Mouse (Mus musculus) liver, embryonic 11.5 days (tissue): ENCODE measurements around the gene Eri3. TPM values are rescaled to one million over a fixed set of nuclear protein-coding genes. Genes with fewer than 3 reads are reported as not detected.

Source experiments
- ATAC-seq: fragments of 200-750 bp; cut with Nextera tagmentation; replicated peaks from 2 replicates; pipeline ENCODE4 v1.8.0; 2017; ENCODE audit warnings: moderate number of reproducible peaks, mild to moderate bottlenecking, moderate TSS enrichment, moderate library complexity; ENCODE audit not compliant: low FRiP score
- DNase-seq: peaks from one replicate; pipeline ENCODE4 v3.0.0-alpha.2; 2017; ENCODE audit warnings: low spot score
- H3K27ac ChIP-seq: fragments of 300-500 bp; sonication (generic); 2 replicates; pipeline ENCODE4 v1.5.1; 2014; ENCODE audit warnings: mild to moderate bottlenecking, low read depth, low read length, control low read depth
- H3K27me3 ChIP-seq: fragments of 300-500 bp; sonication (generic); replicated peaks from 2 replicates; pipeline ENCODE4 v1.6.1; 2014; ENCODE audit warnings: low read length, mixed read lengths; ENCODE audit not compliant: control insufficient read depth, insufficient read depth
- H3K36me3 ChIP-seq: fragments of 300-500 bp; sonication (generic); 2 replicates; pipeline ENCODE4 v1.6.1; 2014; ENCODE audit warnings: mild to moderate bottlenecking, low read length, moderate library complexity, mixed read lengths; ENCODE audit not compliant: control insufficient read depth, insufficient read depth
- H3K4me1 ChIP-seq: fragments of 300-500 bp; sonication (generic); replicated peaks from 2 replicates; pipeline ENCODE4 v1.6.1; 2014; ENCODE audit warnings: low read length, mixed read lengths; ENCODE audit not compliant: control insufficient read depth, insufficient read depth
- H3K4me2 ChIP-seq: fragments of 300-500 bp; sonication (generic); 2 replicates; pipeline ENCODE4 v1.6.1; 2014; ENCODE audit warnings: mild to moderate bottlenecking, control low read depth, moderate library complexity
- H3K4me3 ChIP-seq: fragments of 300-500 bp; sonication (generic); 2 replicates; pipeline ENCODE4 v1.5.1; 2014; ENCODE audit warnings: low read depth, low read length, control low read depth
- H3K9ac ChIP-seq: fragments of 300-500 bp; sonication (generic); 2 replicates; pipeline ENCODE4 v1.6.1; 2014; ENCODE audit warnings: low read depth, low read length, control low read depth
- H3K9me3 ChIP-seq: fragments of 300-500 bp; sonication (generic); 2 replicates; pipeline ENCODE4 v1.6.1; 2016; ENCODE audit warnings: low read length, inconsistent platforms, mixed read lengths; ENCODE audit not compliant: control insufficient read depth
- WGBS: fragments of 180-500 bp; shearing (Covaris S2); extraction: QIAGEN DNeasy Blood & Tissue Kit; methylation state at CpG from one replicate; pipeline ENCODE4 v1.1.7; 2014; 5-methylcytosine and 5-hydroxymethylcytosine counted together
- polyA plus RNA-seq: library from polyadenylated mRNA; unstranded; fragments of >200 nt; fragmentation: Nextera tagmentation; extraction: Ambion mirVana; gene quantifications from 2 replicates; pipeline ENCODE4 v1.2.1, GENCODE M21; 2014

The Eri3 gene
- polyA plus RNA-seq, 1 experiment from 2014 or later: 89.9 TPM

DNA sequence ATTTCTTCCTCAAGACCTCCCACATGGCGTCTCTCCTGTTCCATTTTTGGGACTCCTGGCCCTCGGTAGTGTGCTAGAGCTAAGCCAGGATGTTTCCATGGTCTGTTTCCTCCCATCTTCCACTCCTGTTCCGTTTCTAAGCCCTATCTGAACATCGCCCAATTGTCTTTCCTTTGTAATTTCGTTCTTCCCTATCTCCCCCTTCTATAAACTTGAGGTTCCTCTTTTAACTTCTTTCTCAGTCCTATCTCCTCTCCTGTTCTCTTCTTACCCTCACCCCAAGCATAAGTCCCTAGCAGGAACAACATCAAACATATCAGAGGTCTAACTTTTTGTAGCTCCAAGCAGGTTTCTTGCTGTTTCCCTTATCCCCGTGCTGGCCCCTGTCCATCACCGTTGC is 13.2 kb upstream of the Eri3 start:
- ATAC-seq (no peak), DNase-seq (no peak)
- Histone ChIP-seq H3K27ac (no peak overlapping the region), H3K4me1 (no peaks in the 10 kb centered on the region), H3K4me2 (no peak overlapping the region), H3K9me3 (no peaks in the 10 kb centered on the region), H3K36me3 (no peaks in the 10 kb centered on the region), H3K27me3 (no peaks in the 10 kb centered on the region), H3K4me3 (no peak overlapping the region), H3K9ac (no peak overlapping the region)
- 50% methylated on average over 7 of the region's 7 CpGs for WGBS

DNA sequence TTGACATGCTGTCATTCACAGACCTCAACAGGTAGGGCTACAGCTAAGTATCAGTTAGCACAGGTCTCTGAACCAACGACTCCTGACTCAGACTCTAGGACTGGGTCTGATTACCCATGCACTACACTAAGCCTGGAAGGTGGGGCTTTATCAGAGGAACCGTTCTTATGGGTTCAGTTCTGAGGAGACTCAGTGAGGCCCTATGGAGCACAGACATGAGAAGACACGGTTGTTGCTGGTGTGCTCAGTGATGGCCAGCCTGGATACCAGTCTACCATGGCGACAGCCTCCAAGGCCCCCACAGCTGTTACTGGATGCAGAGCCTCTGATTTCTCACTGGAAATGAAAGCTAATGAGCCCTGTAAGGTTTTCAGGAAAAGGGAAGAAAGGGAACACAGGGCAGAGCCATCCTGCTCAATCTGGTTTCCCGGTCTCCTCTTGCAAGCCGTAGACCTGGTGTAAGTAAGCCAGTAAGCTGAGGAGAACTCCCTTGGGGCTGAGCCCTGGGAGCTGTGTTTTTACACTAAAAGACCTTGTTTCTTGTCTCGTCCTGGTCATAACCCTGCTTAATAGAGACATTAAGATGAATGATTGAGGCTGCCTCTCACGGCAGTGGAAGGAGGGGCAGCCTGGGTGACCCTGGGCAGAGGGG is 10.7 kb upstream of the Eri3 start:
- Histone ChIP-seq H3K36me3 (no peaks in the 10 kb centered on the region), H3K4me3 (no peak overlapping the region), H3K27me3 (no peaks in the 10 kb centered on the region), H3K4me2 (no peak overlapping the region), H3K9me3 (no peaks in the 10 kb centered on the region), H3K4me1 (no peaks in the 10 kb centered on the region), H3K9ac (no peak overlapping the region), H3K27ac (no peak overlapping the region)
- DNase-seq (no peak), ATAC-seq (no peak)
- 74% methylated on average over 8 of the region's 8 CpGs for WGBS

DNA sequence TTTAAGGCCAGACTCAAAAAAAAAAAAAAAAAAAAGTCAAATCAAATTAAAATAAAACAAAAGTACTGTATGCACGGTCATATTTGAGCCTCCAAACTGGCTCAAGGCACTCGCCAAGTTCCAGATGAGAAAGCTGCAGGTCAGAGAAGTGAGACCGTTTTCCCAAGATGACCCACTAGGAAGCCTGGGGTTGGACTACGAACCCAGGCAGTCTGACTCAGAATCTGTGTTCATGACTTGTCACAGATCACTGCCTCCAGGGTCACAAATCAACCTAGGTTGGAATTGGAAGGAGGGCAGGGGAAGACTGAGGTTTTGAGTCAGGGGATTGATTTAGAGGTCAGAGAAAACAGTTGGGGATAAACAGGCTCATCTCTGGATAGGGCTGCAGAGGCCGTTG is 9.6 kb upstream of the Eri3 start:
- Histone ChIP-seq H3K4me2 (no peak overlapping the region), H3K27me3 (no peaks in the 10 kb centered on the region), H3K36me3 (no peaks in the 10 kb centered on the region), H3K9ac (no peak overlapping the region), H3K27ac (no peak overlapping the region), H3K4me1 (no peaks in the 10 kb centered on the region), H3K4me3 (no peak overlapping the region), H3K9me3 (no peaks in the 10 kb centered on the region)
- ATAC-seq (no peak), DNase-seq (no peak)
- WGBS: 78% methylated on average over 5 of the region's 5 CpGs

DNA sequence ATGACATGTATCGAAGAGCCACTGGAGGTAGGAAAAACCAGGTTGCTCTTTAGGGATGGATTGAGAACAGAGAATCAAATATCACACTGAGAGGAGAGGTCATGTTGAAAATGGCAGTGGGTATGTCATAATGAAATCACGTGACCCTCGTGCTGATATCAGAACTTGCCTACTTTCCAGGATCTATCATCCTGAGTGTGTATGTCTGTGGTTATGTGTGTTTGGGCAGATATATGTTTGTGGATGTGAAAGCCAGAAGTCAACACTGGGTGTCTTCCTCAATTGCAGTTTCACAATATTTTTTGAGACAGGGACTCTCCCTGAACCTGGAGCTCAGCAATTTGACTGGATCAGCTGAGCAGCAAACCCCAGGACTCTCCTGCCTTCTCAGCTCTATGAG is 4.7 kb upstream of the Eri3 start:
- DNase-seq: no peak
- 68% methylated on average over 3 of the region's 3 CpGs for WGBS
- Histone ChIP-seq H3K27ac (no peak overlapping the region), H3K4me3 (no peak overlapping the region), H3K9me3 (no peaks in the 10 kb centered on the region), H3K4me2 (no peak overlapping the region), H3K36me3 (no peaks in the 10 kb centered on the region), H3K9ac (no peak overlapping the region), H3K4me1 (peaks cover under 1% of the 10 kb centered on the region; the same call in 1 of the 2 replicates), H3K27me3 (no peaks in the 10 kb centered on the region)
- ATAC-seq: no peak

DNA sequence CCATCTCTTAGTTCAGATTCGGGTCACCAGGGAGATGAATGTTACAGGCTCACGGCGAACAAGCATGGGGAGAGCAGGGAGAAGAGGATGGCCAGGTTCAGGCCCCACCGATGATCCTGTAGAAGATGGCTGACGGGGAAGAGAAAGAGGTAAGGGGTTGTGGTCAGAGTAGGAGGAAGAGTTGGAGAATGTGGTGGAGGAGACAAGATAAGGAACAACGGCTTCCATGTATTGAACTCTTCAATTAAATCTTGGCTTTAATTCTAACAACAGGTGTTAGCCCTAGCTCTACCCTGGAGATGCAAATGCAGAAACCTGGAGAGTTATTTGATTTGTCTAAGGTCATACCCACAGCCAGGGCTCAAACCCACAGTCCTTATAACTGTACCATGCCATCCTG is 3.5 kb upstream of the Eri3 start:
- H3K9ac ChIP-seq: no peak overlapping the region

DNA sequence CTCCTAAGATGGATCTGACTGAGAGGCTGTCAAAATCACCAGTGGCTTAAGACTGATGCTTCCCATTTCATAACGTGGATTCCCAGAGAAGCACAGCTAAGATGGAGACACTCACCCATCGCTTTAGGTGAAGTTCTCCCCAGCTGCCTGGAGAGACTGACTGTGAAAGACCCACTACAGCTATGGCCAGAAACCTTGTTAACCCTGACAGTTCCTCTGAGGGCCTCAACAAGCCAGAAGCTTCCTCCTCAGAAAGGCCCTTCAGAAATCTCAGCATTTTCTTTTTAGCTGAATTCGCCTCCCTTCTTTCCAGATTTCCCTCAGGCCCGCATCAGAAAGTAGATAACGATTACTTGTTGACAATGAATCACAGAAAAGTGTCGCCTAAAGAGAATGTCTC is 589 bp upstream of the Eri3 start:
- no peak overlapping the region for H3K27ac ChIP-seq
- H3K36me3 ChIP-seq: no peaks in the 10 kb centered on the region
- DNase-seq: no peak
- peaks cover 13% of the 10 kb centered on the region for H3K4me1 ChIP-seq
- H3K4me2 ChIP-seq: peak overlapping the region; percentile 41
- no peaks in the 10 kb centered on the region for H3K9me3 ChIP-seq
- no peak overlapping the region for H3K9ac ChIP-seq
- H3K27me3 ChIP-seq: no peaks in the 10 kb centered on the region
- 40% methylated on average over 6 of the region's 6 CpGs for WGBS
- H3K4me3 ChIP-seq: no peak overlapping the region
- ATAC-seq: no peak

More for the DNA sequence above, 3.5 kb upstream of the Eri3 start:
- DNase-seq: no peak
- no peak for ATAC-seq
- no peak overlapping the region for H3K27ac ChIP-seq
- 69% methylated on average over 6 of the region's 6 CpGs for WGBS
- H3K9me3 ChIP-seq: no peaks in the 10 kb centered on the region
- H3K27me3 ChIP-seq: no peaks in the 10 kb centered on the region
- H3K36me3 ChIP-seq: no peaks in the 10 kb centered on the region
- no peak overlapping the region for H3K4me3 ChIP-seq
- H3K4me2 ChIP-seq: no peak overlapping the region
- peaks cover 12% of the 10 kb centered on the region for H3K4me1 ChIP-seq

DNA sequence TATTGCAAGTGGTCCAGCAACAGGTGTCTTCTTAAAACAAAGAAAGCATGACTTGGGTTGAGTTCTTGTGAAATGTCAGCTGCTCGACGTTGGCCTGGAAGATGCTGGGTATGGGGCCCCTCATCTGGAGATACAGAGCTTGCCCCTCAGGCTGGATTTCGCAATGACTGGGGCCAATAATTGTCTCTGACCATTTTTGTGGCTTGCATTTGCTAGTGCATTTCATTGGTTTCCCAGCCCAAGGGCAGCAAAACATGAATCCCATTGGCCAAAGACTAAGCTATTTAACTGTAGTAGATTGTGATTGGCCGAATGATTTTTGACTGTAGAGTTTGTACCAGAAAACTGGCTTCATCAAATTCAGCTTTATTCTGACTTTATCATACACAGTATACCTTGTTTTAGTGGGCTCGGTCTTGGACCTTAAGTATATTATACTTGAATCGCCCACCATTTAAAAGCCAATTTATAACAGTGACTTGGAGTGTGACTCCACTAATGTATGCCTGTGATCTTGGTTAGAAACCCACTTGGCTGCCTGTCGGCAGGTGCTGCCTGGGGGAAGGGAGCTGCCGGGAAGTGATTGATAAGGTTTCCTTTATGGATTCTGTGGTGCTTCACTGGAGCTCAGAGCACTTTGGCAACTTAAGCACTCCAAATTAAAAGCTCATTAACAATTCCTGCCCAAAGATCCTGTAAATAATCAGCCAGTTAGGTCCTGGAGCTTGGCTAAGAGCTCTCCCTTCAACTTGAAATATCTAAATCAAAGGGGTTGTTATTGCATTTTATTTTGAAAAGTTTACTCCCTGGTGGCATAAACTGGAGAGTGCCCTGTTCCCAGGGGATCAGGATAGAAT is 1.2 kb downstream of the Eri3 start:
- no peaks in the 10 kb centered on the region for H3K36me3 ChIP-seq
- WGBS: 53% methylated on average over 8 of the region's 8 CpGs
- no peaks in the 10 kb centered on the region for H3K9me3 ChIP-seq
- no peak for DNase-seq
- peak overlapping the region; percentile 96 for H3K4me2 ChIP-seq
- peak overlapping the region; percentile 96 for H3K4me3 ChIP-seq
- no peak overlapping the region for H3K9ac ChIP-seq
- no peaks in the 10 kb centered on the region for H3K27me3 ChIP-seq
- no peak overlapping the region for H3K27ac ChIP-seq
- no peak for ATAC-seq
- peaks cover 14% of the 10 kb centered on the region for H3K4me1 ChIP-seq

DNA sequence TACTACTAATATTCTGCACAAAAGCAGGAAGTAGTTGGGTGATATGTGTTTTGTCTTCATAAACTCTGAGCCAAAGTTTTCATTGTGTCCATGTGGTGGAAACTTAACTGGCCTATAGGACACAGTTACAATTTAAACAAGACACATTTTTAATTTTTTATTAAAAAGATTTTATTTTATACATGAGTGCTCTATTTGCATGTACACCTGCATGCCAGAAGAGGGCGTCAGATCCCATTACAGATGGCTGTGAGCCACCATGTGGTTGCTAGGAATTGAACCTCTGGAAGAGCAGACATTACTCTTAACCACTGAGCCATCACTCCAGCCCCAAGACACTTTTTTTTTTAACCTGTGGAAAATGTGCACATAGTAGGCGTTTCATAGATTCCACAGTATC is 5.3 kb downstream of the Eri3 start:
- Histone ChIP-seq H3K27me3 (no peaks in the 10 kb centered on the region), H3K27ac (no peak overlapping the region), H3K4me1 (peaks cover 16% of the 10 kb centered on the region), H3K36me3 (no peaks in the 10 kb centered on the region), H3K4me3 (no peak overlapping the region), H3K9ac (no peak overlapping the region), H3K4me2 (no peak overlapping the region), H3K9me3 (no peaks in the 10 kb centered on the region)
- ATAC-seq (no peak), DNase-seq (no peak)
- WGBS: 53% methylated on average over 2 of the region's 2 CpGs

DNA sequence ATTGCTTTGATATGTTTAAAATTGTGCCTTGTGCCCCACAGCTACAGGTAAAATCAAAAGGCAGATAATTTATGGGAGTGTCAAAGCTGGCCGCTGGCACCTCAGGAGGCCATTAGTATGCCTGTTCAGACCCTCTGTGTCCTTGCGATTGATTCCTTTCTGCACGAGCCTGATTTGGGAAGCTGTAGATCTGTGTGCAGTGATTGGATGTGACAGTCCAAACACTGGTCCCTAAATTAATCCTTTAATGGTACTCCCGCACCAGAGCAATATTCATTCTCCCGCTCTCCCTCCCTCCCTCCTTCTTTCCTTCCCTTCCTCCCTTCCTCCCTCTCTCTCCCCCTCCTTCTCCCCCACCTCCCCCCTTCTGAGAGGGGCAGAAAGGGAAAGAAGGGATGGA is 6.2 kb downstream of the Eri3 start:
- H3K9ac ChIP-seq: no peak overlapping the region
- no peak for ATAC-seq
- no peak overlapping the region for H3K27ac ChIP-seq
- no peaks in the 10 kb centered on the region for H3K36me3 ChIP-seq
- H3K4me3 ChIP-seq: no peak overlapping the region
- peaks cover 8% of the 10 kb centered on the region for H3K4me1 ChIP-seq
- no peak for DNase-seq
- H3K4me2 ChIP-seq: no peak overlapping the region
- no peaks in the 10 kb centered on the region for H3K9me3 ChIP-seq
- WGBS: 59% methylated on average over 5 of the region's 5 CpGs
- H3K27me3 ChIP-seq: no peaks in the 10 kb centered on the region
